24 mouse cellular contexts compared by ENCODE assay signal in the genomic region with DNA sequence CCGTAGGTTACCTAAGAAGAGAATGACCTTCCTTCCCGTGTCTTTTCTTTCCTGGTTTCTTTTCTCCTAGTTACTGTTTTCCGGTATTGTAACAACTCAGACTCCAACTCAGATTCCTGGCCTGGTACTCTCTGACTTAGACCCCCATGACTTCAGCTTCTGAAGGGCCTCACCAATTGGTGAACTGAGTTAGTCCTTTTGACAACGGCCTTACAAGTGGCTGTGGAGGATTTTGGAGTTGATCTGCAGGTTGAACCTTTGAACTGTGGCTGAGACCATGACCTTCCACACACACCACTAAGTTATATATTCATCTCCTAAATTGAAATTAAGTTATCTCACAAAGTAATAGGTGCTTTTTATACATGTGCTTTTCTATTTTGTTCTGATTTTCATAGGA. TPM values are rescaled to one million over a fixed set of nuclear protein-coding genes. Genes with fewer than 3 reads are reported as not detected.
"Had no signal": no experiment of that assay in that cellular context is flagged by ENCODE, and none has a peak within 500 bp of the region (broad histone marks: within the 10 kb centered on the region; RNA-seq: fewer than 3 reads in every experiment).

No protein-coding gene starts in this region.

- H3K4me3 ChIP-seq: neural tube, embryonic 13.5 days; neural tube, embryonic 15.5 days; stomach, embryonic 15.5 days had no signal

- H3K4me2 ChIP-seq: neural tube, embryonic 13.5 days; neural tube, embryonic 15.5 days; stomach, embryonic 15.5 days had no signal

- H3K9ac ChIP-seq: neural tube, embryonic 13.5 days; neural tube, embryonic 15.5 days; stomach, embryonic 15.5 days had no signal

- H3K4me1 ChIP-seq: neural tube, embryonic 13.5 days; neural tube, embryonic 15.5 days; stomach, embryonic 15.5 days had no signal

- DNase-seq: retina, postnatal 1 day; right cerebral cortex, adult 18-20 months; right cerebral cortex, postnatal 14 days; right cerebral cortex, postnatal 25 days; right cerebral cortex, postnatal 4 days; spleen, adult 18-20 months; thymus, adult 18-20 months; thymus, adult 2 months; thymus, postnatal 14 days; thymus, postnatal 25 days; thymus, postnatal 36 days; thymus, postnatal 4 days had no signal

- H3K27me3 ChIP-seq: neural tube, embryonic 13.5 days; neural tube, embryonic 15.5 days; stomach, embryonic 15.5 days had no signal

- H3K27ac ChIP-seq: neural tube, embryonic 13.5 days; neural tube, embryonic 15.5 days; stomach, embryonic 15.5 days; stomach, postnatal 0 days had no signal

- H3K36me3 ChIP-seq: neural tube, embryonic 13.5 days; neural tube, embryonic 15.5 days; stomach, embryonic 15.5 days had no signal

- H3K9me3 ChIP-seq: neural tube, embryonic 13.5 days; neural tube, embryonic 15.5 days; stomach, embryonic 15.5 days had no signal

RNA-seq across cellular contexts. Expression of a gene that starts 11.2 kb away (rescaled TPM):
- polyA plus RNA-seq: neural tube, embryonic 13.5 days; neural tube, embryonic 14.5 days; neural tube, embryonic 15.5 days; small intestine, adult 2 months; stomach, embryonic 14.5 days; stomach, embryonic 15.5 days; stomach, embryonic 16.5 days; stomach, postnatal 0 days; testis, adult 2 months; urinary bladder, adult 2 months had no signal

RNA-seq across cellular contexts. Expression of a gene that starts 19.6 kb away (rescaled TPM):
- polyA plus RNA-seq: neural tube, embryonic 13.5 days; neural tube, embryonic 14.5 days; neural tube, embryonic 15.5 days; small intestine, adult 2 months; spleen, adult 2 months; stomach, embryonic 14.5 days; stomach, embryonic 15.5 days; stomach, embryonic 16.5 days; stomach, postnatal 0 days; testis, adult 2 months; thymus, adult 2 months; thymus, postnatal 0 days; urinary bladder, adult 2 months had no signal

RNA-seq across cellular contexts. Expression of a gene that starts 21.6 kb away (rescaled TPM):
- polyA plus RNA-seq: neural tube, embryonic 13.5 days; neural tube, embryonic 14.5 days; neural tube, embryonic 15.5 days; small intestine, adult 2 months; stomach, embryonic 14.5 days; stomach, embryonic 15.5 days; stomach, embryonic 16.5 days; stomach, postnatal 0 days; testis, adult 2 months; urinary bladder, adult 2 months had no signal

RNA-seq across cellular contexts. Expression of a gene that starts 33.9 kb away (rescaled TPM):
- polyA plus RNA-seq: neural tube, embryonic 13.5 days; neural tube, embryonic 14.5 days; neural tube, embryonic 15.5 days had no signal
